Mouse (Mus musculus) midbrain, embryonic 16.5 days (tissue): ENCODE measurements at regions not wholly inside any gene's neighbourhood (a gene's known extent, or its start where the extent isn't known, plus 50 kb on each side); places are given as distances from the start of the nearest gene placed in this dataset.

Experiments used
- ATAC-seq: fragments of 200-750 bp; cut with Nextera tagmentation; 2 replicates; pipeline ENCODE4 v1.8.0; 2017; ENCODE audit warnings: moderate TSS enrichment
- H3K27ac ChIP-seq: fragments of 300-500 bp; sonication (generic); 2 replicates; pipeline ENCODE4 v1.5.1; 2014; ENCODE audit warnings: mild to moderate bottlenecking, low read length, mixed read lengths
- H3K27me3 ChIP-seq: fragments of 300-500 bp; sonication (generic); 2 replicates; pipeline ENCODE4 v1.6.1; 2014; ENCODE audit warnings: low read depth, low read length, mixed read lengths; ENCODE audit not compliant: control insufficient read depth, insufficient read depth
- H3K36me3 ChIP-seq: fragments of 300-500 bp; sonication (generic); 2 replicates; pipeline ENCODE4 v1.6.1; 2014; ENCODE audit warnings: mild to moderate bottlenecking, low read length, moderate library complexity, mixed read lengths; ENCODE audit not compliant: control insufficient read depth, insufficient read depth
- H3K4me1 ChIP-seq: fragments of 300-500 bp; sonication (generic); 2 replicates; pipeline ENCODE4 v1.6.1; 2014; ENCODE audit warnings: mild to moderate bottlenecking, low read length, mixed read lengths; ENCODE audit not compliant: control insufficient read depth, insufficient read depth
- H3K4me2 ChIP-seq: fragments of 300-500 bp; sonication (generic); 2 replicates; pipeline ENCODE4 v1.6.1; 2014; ENCODE audit warnings: mild to moderate bottlenecking, low read length, mixed read lengths
- H3K4me3 ChIP-seq: fragments of 300-500 bp; sonication (generic); 2 replicates; pipeline ENCODE4 v1.5.1; 2014; ENCODE audit warnings: low read depth, mild to moderate bottlenecking, low read length, moderate library complexity, mixed read lengths
- H3K9ac ChIP-seq: fragments of 300-500 bp; sonication (generic); 2 replicates; pipeline ENCODE4 v1.6.1; 2014; ENCODE audit warnings: low read depth, low read length, mixed read lengths
- H3K9me3 ChIP-seq: fragments of 300-500 bp; sonication (generic); replicated peaks from 2 replicates; pipeline ENCODE4 v1.6.1; 2014; ENCODE audit warnings: mild to moderate bottlenecking, low read length, mixed read lengths; ENCODE audit not compliant: control insufficient read depth, poor library complexity, severe bottlenecking
- WGBS: fragments of 180-500 bp; shearing (Covaris S2); extraction: QIAGEN DNeasy Blood & Tissue Kit; methylation state at CpG from one replicate; pipeline ENCODE4 v1.1.7; 2014; 5-methylcytosine and 5-hydroxymethylcytosine counted together

- no peaks in the 10 kb centered on the region for H3K36me3 ChIP-seq
- no peak overlapping the region for H3K27ac ChIP-seq
- H3K4me2 ChIP-seq, result no peak overlapping the region
- WGBS, result 67% methylated on average over 3 of the region's 3 CpGs
- H3K4me1 ChIP-seq, result no peaks in the 10 kb centered on the region
- H3K9ac ChIP-seq, result no peak overlapping the region
- H3K27me3 ChIP-seq, result no peaks in the 10 kb centered on the region
- ATAC-seq, result no peak
- no peak overlapping the region for H3K4me3 ChIP-seq
- H3K9me3 ChIP-seq, result no peaks in the 10 kb centered on the region
Observed at GRCm38 (mm10) chr12:46416765-46417404, 401.8 kb downstream of the Nova1 start.

- Histone ChIP-seq H3K4me1 (no peaks in the 10 kb centered on the region), H3K9ac (no peak overlapping the region), H3K27me3 (no peaks in the 10 kb centered on the region), H3K36me3 (no peaks in the 10 kb centered on the region), H3K9me3 (no peaks in the 10 kb centered on the region), H3K27ac (no peak overlapping the region), H3K4me3 (no peak overlapping the region), H3K4me2 (no peak overlapping the region)
- no peak for ATAC-seq
Observed at GRCm38 (mm10) chr12:46416250-46416649, 402.5 kb downstream of the Nova1 start.

GRCm38 (mm10) chr12:46405674-46406073 lies 413.1 kb downstream of the Nova1 start:
- no peaks in the 10 kb centered on the region for H3K9me3 ChIP-seq
- H3K4me3 ChIP-seq, result no peak overlapping the region
- H3K4me2 ChIP-seq, result no peak overlapping the region
- no peaks in the 10 kb centered on the region for H3K4me1 ChIP-seq
- ATAC-seq, result no peak
- no peak overlapping the region for H3K9ac ChIP-seq
- H3K27ac ChIP-seq, result no peak overlapping the region
- H3K36me3 ChIP-seq, result no peaks in the 10 kb centered on the region
- no peaks in the 10 kb centered on the region for H3K27me3 ChIP-seq

GRCm38 (mm10) chr12:46399653-46399975 lies 419.1 kb downstream of the Nova1 start:
- Histone ChIP-seq H3K4me1 (peaks cover 5% of the 10 kb centered on the region; the same call in 1 of the 2 replicates), H3K9me3 (no peaks in the 10 kb centered on the region), H3K9ac (peak overlapping the region; percentile 84), H3K36me3 (no peaks in the 10 kb centered on the region), H3K4me2 (peak overlapping the region; percentile 76), H3K27ac (peak overlapping the region; percentile 92), H3K4me3 (peak overlapping the region; percentile 56), H3K27me3 (no peaks in the 10 kb centered on the region)
- peak; percentile 82 for ATAC-seq
- 1% methylated on average over 14 of the region's 14 CpGs for WGBS

- H3K36me3 ChIP-seq, result no peaks in the 10 kb centered on the region
- H3K9ac ChIP-seq, result peak overlapping the region; percentile 84
- H3K9me3 ChIP-seq, result no peaks in the 10 kb centered on the region
- H3K4me2 ChIP-seq, result peak overlapping the region; percentile 76
- 2% methylated on average over 23 of the region's 23 CpGs for WGBS
- H3K4me1 ChIP-seq, result peaks cover 5% of the 10 kb centered on the region; the same call in 1 of the 2 replicates
- H3K4me3 ChIP-seq, result peak overlapping the region; percentile 56
- peak; percentile 92 for ATAC-seq
- H3K27me3 ChIP-seq, result no peaks in the 10 kb centered on the region
- H3K27ac ChIP-seq, result peak overlapping the region; percentile 92
Observed at GRCm38 (mm10) chr12:46398875-46399652, 419.7 kb downstream of the Nova1 start.

GRCm38 (mm10) chr12:46395245-46395644 lies 423.5 kb downstream of the Nova1 start:
- no peak for ATAC-seq
- no peaks in the 10 kb centered on the region for H3K36me3 ChIP-seq
- no peak overlapping the region for H3K9ac ChIP-seq
- no peak overlapping the region for H3K27ac ChIP-seq
- H3K4me3 ChIP-seq, result no peak overlapping the region
- peaks cover 5% of the 10 kb centered on the region; the same call in 1 of the 2 replicates for H3K4me1 ChIP-seq
- no peaks in the 10 kb centered on the region for H3K27me3 ChIP-seq
- WGBS, result 83% methylated on average over 4 of the region's 4 CpGs
- H3K9me3 ChIP-seq, result no peaks in the 10 kb centered on the region
- H3K4me2 ChIP-seq, result no peak overlapping the region

GRCm38 (mm10) chr12:46393769-46394168 lies 425.0 kb downstream of the Nova1 start:
- peaks cover 5% of the 10 kb centered on the region; the same call in 1 of the 2 replicates for H3K4me1 ChIP-seq
- no peak overlapping the region for H3K27ac ChIP-seq
- no peak overlapping the region for H3K9ac ChIP-seq
- H3K9me3 ChIP-seq, result no peaks in the 10 kb centered on the region
- H3K4me2 ChIP-seq, result no peak overlapping the region
- no peaks in the 10 kb centered on the region for H3K36me3 ChIP-seq
- no peak overlapping the region for H3K4me3 ChIP-seq
- no peaks in the 10 kb centered on the region for H3K27me3 ChIP-seq
- peak; percentile 69 for ATAC-seq

- Histone ChIP-seq H3K9ac (no peak overlapping the region), H3K9me3 (no peaks in the 10 kb centered on the region), H3K27me3 (no peaks in the 10 kb centered on the region), H3K4me3 (no peak overlapping the region), H3K4me2 (no peak overlapping the region), H3K36me3 (no peaks in the 10 kb centered on the region), H3K27ac (no peak overlapping the region), H3K4me1 (no peaks in the 10 kb centered on the region)
- no peak for ATAC-seq
Observed at GRCm38 (mm10) chr12:46378914-46379313, 439.8 kb downstream of the Nova1 start.

GRCm38 (mm10) chr12:46371747-46372146 lies 447.0 kb downstream of the Nova1 start:
- Histone ChIP-seq H3K27ac (0 out of 2 replicates have a peak overlapping the region, but pooled peaks have one; percentile 20), H3K9me3 (no peaks in the 10 kb centered on the region), H3K27me3 (no peaks in the 10 kb centered on the region), H3K4me2 (no peak overlapping the region), H3K4me3 (no peak overlapping the region), H3K36me3 (no peaks in the 10 kb centered on the region), H3K4me1 (no peaks in the 10 kb centered on the region), H3K9ac (no peak overlapping the region)
- WGBS, result 29% methylated on average over 3 of the region's 3 CpGs
- peak; percentile 79; the same call in 1 of the 2 replicates for ATAC-seq
